Mouse (Mus musculus): ENCODE results near the gene Jagn1.

The Jagn1 gene

GRCm38 (mm10) chr6:113442442-113443090, at the start of gene Jagn1:
Gene Jagn1 (plus strand): TSS chr6:113442569.
- DNase-seq (ENCODE audit: inconsistent ontology term): peak; percentile 93

DNA sequence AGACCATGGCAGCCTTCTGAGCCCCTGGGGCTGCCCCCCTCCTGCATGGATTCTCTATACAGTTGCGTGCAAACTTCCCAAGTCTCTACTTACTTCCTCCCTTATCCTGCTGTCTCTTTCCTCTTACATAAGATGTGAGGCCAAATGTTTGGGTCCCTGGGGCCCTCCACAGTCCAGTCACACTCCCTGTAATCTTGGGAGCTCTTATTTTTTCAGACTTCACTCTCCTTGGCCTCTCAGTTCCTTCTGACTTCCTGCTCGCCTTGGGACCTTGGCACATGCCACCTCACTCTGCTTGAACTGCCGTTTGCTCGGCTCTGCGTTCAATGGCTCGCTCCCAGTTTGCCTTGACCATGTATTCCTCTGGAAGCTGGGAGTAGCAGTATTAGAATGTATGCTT, 48.4 kb upstream of the Jagn1 start:
- DNase-seq (ENCODE audit: inconsistent ontology term): no peak

- no peak for DNase-seq (ENCODE audit: inconsistent ontology term)
These were observed 47.6 kb upstream of the Jagn1 start for GRCm38 (mm10) chr6:113394811-113395210.

- DNase-seq (ENCODE audit: inconsistent ontology term): no peak
These were observed 46.9 kb upstream of the Jagn1 start for GRCm38 (mm10) chr6:113395501-113395900.

GRCm38 (mm10) chr6:113396270-113397030, 45.9 kb upstream of the Jagn1 start:
- DNase-seq (ENCODE audit: inconsistent ontology term): no peak

DNA sequence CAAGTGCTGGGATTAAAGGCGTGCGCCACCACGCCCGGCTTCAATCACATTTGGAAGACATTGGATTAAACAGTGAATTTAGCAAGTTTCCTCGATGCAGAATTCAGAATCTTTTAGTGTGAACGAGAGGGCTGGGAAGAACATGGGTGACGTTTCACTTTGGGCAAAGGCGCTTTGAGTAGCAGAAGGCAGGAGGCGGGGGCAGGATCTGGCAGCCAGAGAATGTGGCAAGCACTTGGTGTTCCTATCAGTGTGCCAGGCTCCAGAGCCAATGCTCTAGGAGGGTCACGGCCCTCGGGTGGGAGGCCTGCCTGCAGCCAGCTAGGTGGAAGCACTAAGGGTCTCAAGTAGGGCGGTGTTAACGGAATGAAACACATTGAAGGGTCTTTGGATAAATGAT, 40.3 kb upstream of the Jagn1 start:
- DNase-seq (ENCODE audit: inconsistent ontology term): no peak

GRCm38 (mm10) chr6:113404649-113405448, 37.5 kb upstream of the Jagn1 start:
- no peak for DNase-seq (ENCODE audit: inconsistent ontology term)

DNA sequence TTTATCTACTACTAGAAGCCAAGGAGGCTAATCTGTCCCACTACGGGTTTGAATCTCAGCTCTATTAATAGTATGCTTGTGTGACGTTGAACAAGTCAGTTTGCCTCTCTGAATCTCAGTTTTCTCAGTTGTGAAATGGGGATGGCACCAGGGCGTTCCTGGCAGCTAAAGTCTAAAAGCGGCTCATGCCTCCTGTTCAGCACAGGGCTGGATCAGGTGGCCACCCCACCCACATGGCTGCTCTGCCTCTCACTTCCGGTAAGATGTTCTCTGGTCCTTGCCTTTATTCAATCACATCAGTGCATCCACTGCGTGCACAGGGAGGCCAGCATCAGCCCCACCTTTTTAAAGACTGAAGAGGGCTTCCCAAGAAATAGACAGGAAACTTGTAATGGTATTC, 36.9 kb upstream of the Jagn1 start:
- no peak for DNase-seq (ENCODE audit: inconsistent ontology term)

- DNase-seq (ENCODE audit: inconsistent ontology term): no peak
These were observed 35.7 kb upstream of the Jagn1 start for GRCm38 (mm10) chr6:113406683-113407082.

- DNase-seq (ENCODE audit: inconsistent ontology term): no peak
These were observed 32.4 kb upstream of the Jagn1 start for GRCm38 (mm10) chr6:113410001-113410400.

DNA sequence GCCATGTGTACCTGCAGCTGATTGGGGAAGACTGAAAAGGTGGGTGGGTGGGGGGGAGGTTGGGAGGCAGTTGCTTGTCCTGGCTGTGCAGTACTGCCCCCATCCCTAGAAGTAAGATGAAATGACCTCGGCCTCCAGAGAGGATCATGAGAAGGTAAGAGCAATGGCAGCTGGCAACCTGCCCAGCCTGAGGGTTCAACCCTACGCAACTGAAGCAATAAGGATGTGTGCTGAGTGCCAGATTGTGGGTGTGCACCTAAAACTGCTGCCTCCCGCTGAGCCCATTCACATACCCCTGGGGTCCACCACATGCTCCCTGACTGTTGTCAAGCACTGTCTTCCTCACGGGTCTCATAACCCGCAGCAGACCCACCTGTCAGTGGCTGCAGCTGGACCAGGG, 26.0 kb upstream of the Jagn1 start:
- no peak for DNase-seq (ENCODE audit: inconsistent ontology term)

GRCm38 (mm10) chr6:113418441-113419198, 23.7 kb upstream of the Jagn1 start:
- DNase-seq (ENCODE audit: inconsistent ontology term): no peak

- peak; percentile 90 for DNase-seq (ENCODE audit: inconsistent ontology term)
These were observed 23.2 kb upstream of the Jagn1 start, which contains the start of gene Rpusd3 for GRCm38 (mm10) chr6:113419199-113419587. Gene Rpusd3 (minus strand): TSS chr6:113419340.

GRCm38 (mm10) chr6:113423000-113423399, 19.4 kb upstream of the Jagn1 start:
- no peak for DNase-seq (ENCODE audit: inconsistent ontology term)

DNA sequence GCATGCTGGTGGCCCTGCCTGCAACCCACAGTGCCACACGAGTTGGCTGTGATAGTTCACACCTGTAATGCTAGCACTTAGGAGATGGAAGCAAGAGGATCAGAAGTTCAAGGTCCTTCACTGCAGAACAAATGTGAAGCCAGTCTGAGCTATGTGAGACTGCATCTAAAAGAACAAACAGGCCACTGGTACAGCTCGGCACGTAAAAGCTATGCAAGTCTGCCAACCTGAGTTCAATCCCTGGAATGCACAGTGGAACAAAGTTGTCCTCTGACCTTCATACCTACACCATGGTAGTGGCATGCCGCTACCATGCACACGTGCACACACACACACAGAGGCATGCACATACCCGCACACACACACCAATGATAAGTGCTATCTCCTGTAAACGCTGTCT, 18.2 kb upstream of the Jagn1 start:
- DNase-seq (ENCODE audit: inconsistent ontology term): no peak

DNA sequence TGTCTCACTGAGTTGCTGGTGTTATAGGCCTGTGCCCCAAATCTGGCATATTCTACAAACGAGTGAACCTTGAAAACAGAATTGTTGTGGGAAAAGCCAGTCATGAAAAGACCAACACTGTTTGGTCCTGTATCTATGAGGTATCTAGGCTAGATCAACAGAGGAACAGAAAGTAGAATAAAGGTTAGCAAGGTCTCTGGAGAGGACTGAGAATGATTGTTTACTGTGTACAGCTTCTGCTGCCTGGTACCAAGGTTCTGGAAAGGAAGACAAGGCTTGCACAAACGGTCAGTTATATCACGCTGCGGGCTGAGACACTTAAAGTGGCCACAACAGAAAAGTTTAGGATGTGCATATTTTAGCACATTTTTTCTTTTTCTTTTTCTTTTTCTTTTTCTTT, 15.7 kb upstream of the Jagn1 start:
- DNase-seq (ENCODE audit: inconsistent ontology term): no peak

DNA sequence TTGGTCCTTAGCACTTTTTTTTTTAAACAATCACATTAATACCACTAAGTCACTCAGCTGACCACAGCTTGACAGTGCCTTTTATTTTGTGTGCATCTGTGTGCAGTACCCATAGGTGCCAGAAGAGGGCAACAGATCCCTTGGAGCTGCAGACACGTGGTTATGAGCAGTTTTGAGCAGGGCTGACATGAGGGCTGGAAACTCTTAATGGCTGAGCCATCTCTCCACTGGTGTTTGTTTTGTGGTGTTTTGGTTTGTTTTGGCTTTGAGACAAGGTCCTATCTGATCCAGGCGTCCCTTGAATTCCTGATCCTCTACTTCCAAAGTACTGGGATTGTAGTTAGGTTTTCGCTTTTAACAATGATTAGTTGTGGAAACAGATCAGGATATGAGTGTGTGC, 15.0 kb upstream of the Jagn1 start:
- DNase-seq (ENCODE audit: inconsistent ontology term): no peak

DNA sequence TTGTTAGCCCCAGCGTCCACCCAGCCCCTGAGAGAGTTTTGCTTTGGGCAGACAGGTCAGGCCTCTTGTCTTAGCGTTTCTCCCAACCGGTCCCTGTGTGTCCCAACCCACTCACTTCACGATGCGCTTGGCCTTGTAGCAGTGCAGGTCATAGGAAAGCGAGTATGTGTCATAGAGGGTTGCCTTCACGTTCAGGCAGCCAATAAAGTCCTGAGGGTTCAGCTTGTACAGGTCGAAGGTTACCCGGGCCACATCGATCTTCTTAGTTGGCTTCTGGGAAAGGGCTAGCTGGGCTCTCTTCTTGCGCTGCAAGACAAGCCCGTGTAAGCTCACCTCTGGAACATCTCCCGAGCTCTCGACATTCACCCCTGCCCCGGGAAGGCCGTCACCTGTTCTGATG, 14.4 kb upstream of the Jagn1 start:
- no peak for DNase-seq (ENCODE audit: inconsistent ontology term)

DNA sequence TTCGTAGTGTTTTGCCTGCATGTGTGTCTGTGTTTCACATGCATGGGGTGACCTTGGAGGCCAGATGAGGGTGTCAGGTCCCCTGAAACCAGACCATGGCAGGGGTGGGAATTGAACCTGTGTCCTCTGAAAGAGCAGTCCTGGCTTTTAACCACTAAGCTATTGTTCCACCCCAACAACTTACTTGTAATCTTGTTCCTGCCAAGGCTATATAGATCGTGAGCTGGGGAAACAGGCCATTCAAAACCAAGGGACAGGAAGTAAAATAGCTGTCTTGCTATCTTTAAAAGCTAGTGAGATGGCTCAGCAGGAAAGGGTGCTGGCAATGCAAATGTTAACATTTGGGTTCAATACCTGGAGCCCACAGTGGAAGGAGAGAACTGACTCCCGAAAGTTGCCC, 12.4 kb upstream of the Jagn1 start:
- DNase-seq (ENCODE audit: inconsistent ontology term): no peak

GRCm38 (mm10) chr6:113430846-113431245, 11.5 kb upstream of the Jagn1 start:
- no peak for DNase-seq (ENCODE audit: inconsistent ontology term)

GRCm38 (mm10) chr6:113431801-113432200, 10.6 kb upstream of the Jagn1 start:
- DNase-seq (ENCODE audit: inconsistent ontology term): no peak

GRCm38 (mm10) chr6:113433661-113434060, 8.7 kb upstream of the Jagn1 start:
- DNase-seq (ENCODE audit: inconsistent ontology term): no peak

Measured in Muller cell, postnatal 12 days (primary cell).